Mouse (Mus musculus) right cerebral cortex, postnatal 25 days (tissue): ENCODE measurements around the gene Anapc16.
"Not testable (repeated sequence)": the region's sequence is repeated elsewhere in the genome, so short reads cannot be mapped to it uniquely, and the experiment has no call there.

ENCODE experiments used
- DNase-seq: peaks from one replicate; pipeline ENCODE4 v3.0.0; 2022

Anapc16 gene

DNA sequence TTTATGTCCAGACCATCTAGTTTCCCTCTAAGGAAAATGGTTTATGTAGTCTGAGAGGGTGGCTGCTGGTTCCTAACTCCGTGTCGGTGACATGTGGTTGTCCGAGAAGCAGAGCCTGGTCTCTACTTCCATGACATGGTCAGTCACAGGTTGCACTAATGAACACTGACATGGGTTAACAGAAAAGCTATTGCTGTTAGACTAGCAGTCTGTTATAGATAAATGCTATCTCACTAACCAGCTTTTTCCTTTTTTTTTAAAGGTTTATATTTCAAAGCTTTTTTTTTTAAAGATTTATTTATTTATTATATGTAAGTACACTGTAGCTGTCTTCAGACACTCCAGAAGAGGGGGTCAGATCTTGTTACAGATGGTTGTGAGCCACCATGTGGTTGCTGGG lies 3.9 kb downstream of the Anapc16 start:
- no peak for DNase-seq

DNA sequence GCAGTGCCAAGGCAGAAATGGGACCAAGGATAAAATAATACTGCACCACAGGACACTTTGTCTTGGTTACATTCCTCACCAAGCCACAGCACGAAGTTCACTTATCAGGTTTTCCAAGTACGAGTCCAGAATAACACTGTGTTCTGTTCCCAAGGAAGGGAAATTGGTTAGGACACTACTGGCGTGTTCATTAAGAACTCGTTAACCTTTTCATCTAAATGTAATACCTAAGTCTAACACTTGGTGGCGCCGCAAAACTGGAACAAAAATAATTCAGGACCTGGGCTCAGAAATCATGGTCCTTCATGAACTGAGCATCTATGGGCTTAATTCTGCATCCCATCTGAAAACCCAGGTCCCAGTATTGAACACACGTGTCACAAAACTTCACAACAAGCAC lies 5.3 kb downstream of the Anapc16 start:
- no peak for DNase-seq

DNA sequence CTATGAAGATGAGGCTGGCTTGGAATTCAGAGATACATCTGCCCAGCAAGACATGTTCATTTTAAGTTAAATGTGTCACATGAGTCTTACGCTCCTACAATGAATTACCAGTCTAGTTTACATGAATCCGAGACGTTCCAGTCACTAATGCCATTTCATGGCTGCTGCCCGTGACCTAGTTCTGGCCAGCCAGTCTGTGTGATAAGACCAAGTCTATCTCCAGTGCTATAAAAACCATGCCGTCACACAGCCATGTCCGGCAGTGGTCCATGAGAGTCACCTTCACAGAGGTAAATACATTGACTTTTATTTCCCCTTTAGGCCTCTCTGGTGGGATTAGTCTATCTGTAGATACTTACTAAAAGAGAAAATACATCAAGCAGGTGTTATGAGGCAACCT lies 7.0 kb downstream of the Anapc16 start:
- DNase-seq, result no peak

DNA sequence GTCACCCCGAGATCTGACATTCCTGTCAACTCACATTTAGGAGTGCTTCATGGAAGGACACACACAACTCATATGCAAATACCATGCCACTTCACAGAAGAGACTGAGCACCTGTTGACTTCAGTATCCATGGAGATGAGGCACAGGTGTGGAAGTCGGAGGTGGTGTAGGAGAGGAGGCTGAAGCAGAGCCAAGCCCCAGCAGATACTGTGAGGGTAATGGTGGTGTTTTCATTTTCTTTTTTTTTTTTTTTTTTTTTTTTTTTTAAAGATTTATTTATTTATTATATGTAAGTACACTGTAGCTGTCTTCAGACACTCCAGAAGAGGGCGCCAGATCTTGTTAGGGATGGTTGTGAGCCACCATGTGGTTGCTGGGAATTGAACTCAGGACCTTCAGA lies 9.1 kb downstream of the Anapc16 start:
- DNase-seq, result not testable (repeated sequence)

DNA sequence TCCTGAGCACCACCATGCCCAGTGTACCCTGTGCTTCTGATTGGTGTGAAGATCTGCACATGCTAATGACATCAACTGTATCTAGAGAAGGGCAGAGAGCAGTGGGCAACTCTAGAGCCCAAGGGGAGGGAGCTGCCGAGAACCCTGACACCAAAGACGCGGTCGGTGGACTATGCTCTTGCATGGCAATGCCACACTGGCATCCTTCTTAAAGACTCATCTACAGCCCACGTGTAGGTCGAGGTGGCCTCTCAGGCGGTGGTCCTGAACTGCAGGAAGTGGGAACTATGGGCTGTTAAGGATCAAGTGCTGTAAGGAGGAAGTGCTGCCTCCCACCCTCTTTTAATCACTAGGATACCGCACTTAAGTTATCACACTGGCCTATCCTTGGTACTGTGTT lies 10.9 kb downstream of the Anapc16 start:
- no peak for DNase-seq

DNA sequence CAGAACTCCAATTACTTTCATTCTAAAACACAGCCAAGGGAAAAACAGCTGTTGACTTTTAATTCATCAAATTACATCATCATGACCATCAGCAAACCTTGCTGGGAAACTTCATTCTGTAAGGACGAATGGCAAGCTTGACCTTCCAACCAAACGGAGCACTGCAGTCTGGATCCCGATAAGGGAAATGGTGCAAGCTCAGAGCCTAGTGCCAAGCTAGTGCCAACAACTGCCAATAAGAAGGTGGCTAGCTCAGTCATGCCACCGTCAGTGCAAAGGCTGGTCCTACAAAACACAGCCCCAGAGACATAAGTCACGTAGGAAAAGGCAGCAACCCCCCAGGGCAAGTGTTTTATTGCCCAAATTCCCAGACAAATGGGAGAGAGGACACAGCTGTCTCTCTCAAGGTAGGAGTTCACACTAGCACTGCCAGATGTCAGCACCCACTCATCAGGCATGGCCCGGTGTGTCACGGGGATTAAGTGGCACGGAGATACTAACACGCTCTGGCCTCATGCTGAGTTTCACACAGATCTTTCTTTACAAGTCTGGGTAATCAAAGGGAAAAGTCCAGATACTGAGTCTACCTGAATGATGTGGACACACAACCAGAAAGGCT lies 11.6 kb downstream of the Anapc16 start:
- DNase-seq, result no peak

GRCm38 (mm10) chr10:59990393-59990792 lies 12.5 kb downstream of the Anapc16 start:
- no peak for DNase-seq

DNA sequence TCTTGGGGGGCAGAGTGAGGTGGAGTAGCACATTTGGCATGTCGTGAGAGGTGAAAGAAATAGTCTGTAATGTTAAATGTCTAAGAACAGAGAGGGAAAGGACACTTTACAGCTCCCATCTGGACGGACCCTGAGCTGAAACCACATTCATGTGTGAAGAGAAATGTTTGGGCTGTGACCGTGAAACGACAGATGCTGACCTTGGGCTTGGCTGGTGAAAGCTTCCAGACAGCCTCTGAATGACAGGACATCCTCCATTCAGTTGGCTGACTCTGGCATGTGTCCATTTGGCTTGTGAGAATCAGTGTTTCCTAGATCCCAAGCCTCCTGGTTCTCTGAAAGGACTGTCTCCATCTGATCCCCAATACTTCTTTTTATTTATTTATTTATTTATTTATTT lies 14.9 kb downstream of the Anapc16 start:
- DNase-seq, result no peak

- DNase-seq, result no peak
Measured at GRCm38 (mm10) chr10:59982379-59982873, 20.5 kb downstream of the Anapc16 start.

GRCm38 (mm10) chr10:59981792-59982191 lies 21.1 kb downstream of the Anapc16 start:
- DNase-seq, result no peak

DNA sequence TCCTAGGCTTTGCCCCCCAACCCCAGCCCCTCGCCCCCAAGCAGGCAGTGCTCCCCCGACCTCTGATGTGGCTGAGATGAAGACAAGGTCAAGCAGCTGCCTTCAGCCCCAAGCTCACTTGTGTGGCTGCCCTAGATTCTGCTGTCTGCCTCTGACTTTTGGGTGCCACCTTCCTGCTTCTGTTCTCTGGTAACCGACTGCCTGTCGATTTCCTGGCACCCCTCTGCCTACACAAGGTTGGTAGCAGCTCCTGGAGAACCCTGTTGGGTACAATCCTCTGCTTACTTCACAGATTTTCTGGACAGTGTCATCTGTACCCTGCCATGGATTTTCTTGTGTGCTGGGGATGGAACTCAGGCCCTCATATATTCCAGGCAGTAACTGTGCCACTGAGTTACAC lies 21.6 kb downstream of the Anapc16 start:
- no peak for DNase-seq

DNA sequence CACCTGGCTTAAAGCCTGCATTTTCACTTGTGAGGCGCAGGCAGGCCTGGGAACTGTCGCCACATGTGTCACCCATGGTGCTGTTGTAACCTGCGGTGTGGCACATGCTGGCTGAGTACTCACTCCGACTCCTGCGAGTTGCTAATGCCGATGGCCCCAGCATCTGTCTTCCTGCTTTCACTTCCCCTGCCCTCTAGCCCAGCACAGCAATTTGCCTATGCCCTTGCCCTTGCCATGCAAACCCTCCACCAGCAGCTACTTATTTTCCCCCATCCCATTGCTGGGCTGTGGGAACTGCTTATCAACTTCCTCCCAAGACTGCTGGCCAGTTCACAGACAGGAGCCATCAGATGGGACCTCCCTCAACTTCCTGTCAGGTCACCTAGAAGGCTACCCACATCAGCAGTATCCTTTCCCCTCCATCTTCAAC lies 22.1 kb downstream of the Anapc16 start:
- DNase-seq, result no peak

GRCm38 (mm10) chr10:59978873-59979743 lies 23.8 kb downstream of the Anapc16 start:
- DNase-seq, result no peak

DNA sequence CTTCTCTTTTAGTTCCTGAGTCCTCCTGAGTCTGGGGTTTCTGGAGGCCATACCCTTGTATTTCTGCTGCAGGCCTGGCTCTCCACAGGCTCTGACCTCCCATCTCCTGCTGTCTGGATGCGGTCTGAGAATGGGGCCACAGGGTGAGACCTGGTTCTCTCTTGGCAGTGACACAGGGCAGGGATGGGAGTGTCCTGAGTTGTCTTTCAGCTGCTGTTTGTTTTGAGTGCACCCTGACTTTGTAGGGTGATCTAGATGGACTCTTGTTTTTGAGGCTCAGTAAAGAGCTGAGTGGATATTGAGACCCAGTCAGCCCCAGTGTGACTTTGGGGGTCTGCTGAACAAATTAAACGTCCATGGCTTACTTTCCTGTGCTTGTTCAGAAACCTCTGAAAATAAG lies 24.5 kb downstream of the Anapc16 start:
- no peak for DNase-seq

DNA sequence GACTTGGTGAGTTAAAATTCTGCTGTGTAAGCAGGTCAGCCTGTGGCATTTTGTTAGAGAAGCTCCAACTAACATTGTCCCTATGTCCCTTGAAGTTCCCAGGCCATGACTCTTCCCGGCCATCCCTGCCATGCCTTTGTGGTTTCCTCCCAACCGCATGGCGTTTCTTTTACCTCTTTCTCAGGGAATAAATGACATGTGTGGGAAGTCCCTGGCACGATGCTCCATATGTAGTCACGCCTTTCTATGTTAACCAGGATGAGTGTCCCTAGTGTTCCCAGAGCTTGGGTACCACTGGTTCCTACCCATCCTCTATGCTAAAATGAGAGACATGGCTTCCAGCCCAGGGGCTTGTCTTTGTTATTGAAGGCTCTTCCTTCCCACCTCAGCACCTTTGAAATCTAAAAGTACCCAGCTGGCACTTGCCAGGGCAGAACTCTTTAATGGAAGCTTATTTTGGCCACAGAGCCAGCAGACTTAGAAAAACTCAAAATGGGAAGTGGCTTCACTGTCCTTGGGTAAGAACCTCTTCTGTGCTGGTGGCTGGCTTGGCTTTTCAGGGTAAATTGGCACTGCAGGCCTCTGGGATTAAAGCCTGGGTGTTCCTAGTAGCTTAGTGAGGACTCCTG lies 25.1 kb downstream of the Anapc16 start:
- no peak for DNase-seq

- no peak for DNase-seq
Measured at GRCm38 (mm10) chr10:59977141-59977540, 25.8 kb downstream of the Anapc16 start.

GRCm38 (mm10) chr10:59974786-59975185 lies 28.1 kb downstream of the Anapc16 start:
- no peak for DNase-seq

DNA sequence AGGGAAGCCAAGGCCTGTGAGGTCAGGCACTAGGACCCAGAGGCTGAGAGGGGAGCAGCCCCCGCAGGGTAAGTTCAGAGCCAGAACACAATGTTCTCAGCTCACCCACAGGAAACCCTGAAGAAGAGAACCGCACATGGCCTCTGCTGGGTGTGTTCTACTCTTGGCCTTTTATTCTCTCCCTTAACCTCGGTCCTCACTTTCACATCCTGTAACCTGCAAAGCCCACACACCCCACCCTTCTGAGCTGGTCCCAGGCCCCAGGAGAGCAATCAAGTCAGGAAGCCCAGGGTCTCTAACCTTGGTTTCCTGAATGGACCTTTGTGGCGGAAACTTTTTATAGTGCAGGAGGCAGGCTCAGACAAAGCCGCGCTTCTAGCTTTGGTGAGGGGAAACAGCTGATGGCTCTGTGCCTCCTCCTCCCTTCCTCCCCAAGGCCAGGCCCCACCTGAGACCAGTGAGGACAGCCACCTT lies 28.7 kb downstream of the Anapc16 start:
- DNase-seq, result no peak

DNA sequence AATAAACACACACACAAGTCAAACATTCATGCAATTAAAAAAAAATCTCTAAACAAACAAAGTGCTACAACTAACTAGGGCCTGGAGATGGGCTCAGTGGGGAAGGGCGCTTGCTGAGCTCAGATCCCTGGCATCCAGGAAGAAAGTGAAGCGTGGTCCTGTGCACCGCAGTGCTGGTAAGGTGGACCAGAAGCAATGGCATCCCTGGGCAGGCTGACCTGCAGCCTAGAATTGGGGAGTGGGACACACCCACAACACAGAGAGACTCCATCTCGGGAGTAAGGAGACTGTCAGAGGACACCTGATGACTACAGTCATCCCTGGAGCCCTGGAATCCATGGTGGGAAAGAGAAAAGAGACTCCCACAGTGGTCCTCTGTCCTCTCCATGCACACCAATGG lies 29.5 kb downstream of the Anapc16 start:
- no peak for DNase-seq

GRCm38 (mm10) chr10:59972999-59973398 lies 29.9 kb downstream of the Anapc16 start:
- DNase-seq, result no peak

- DNase-seq, result no peak
Measured at GRCm38 (mm10) chr10:59972534-59972933, 30.4 kb downstream of the Anapc16 start.

DNA sequence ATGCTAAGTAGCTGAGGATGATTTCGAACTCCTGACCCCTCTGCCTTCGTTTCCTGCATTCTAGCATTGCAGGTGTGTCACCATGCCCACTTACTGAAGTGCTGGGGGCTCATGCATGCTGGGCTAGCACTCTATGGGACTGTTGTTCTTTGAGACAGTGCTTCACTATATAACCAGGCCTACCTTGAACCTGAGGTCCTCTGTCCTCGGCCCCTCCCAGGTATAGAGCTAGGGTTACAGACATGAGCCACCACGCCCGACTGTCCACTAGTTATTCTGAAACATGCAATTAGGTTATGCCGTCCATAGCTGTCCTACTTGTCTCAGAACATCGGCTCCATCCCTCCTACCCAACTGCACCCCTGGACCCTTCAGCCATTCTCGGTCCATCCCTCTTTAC lies 31.1 kb downstream of the Anapc16 start:
- no peak for DNase-seq

- DNase-seq, result no peak
Measured at GRCm38 (mm10) chr10:59970450-59971062, 32.4 kb downstream of the Anapc16 start.
